Mouse (Mus musculus) splenic B cell, adult 2 months (primary cell): ENCODE data around the gene Atm.

Experiments used
- DNase-seq: peaks from one replicate; pipeline ENCODE4 v3.0.0-alpha.2; 2011; ENCODE audit warnings: low read depth, low spot score
- H3K27me3 ChIP-seq: 2 replicates; pipeline ENCODE4 v1.6.1; 2012; ENCODE audit warnings: mild to moderate bottlenecking, low read length, moderate library complexity, mixed read lengths; ENCODE audit not compliant: control insufficient read depth, poor library complexity, insufficient read depth, severe bottlenecking
- H3K36me3 ChIP-seq: 2 replicates; pipeline ENCODE4 v1.6.1; 2012; ENCODE audit warnings: mild to moderate bottlenecking, low read length, moderate library complexity, mixed read lengths; ENCODE audit not compliant: control insufficient read depth, poor library complexity, insufficient read depth, severe bottlenecking

The Atm gene

DNA sequence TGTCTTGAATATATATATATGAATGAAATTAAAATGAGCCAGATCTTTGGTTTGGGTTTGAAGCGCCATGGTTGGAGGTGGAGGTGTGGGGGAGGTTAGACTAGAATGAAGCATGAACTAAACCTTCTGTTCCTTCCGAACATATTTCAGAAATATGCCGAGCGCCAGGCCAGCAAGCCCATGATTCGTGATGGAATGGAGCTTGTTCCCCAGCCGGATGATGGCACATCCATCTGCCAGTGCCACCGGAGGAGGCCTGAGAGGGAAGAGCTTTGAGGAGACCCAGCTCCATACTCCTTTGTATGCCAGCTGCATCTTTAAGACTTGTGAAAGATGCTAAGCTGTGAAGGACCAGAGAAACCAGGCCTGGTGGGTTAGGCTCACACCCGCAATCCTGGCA is 137.0 kb downstream of the Atm start:
- Histone ChIP-seq H3K36me3 (no peaks in the 10 kb centered on the region), H3K27me3 (no peaks in the 10 kb centered on the region)
- DNase-seq, result no peak

DNA sequence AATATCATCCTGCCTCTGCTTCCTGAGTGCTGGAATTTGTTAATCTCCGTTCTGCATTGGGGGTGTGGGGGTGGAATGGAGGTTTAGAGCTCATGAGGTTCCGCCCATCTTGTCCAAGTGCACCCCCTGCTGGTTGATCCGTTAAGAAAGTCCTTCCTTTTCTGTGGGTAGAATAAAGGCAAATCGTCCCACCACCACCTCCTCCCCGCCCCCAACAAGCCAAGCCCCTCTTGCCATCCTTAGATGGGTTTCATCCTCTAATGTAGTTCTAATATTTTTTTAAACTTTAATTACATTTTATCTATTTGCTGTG is 138.2 kb downstream of the Atm start:
- H3K27me3 ChIP-seq, result no peaks in the 10 kb centered on the region
- no peaks in the 10 kb centered on the region for H3K36me3 ChIP-seq
- peak; percentile 78 for DNase-seq

DNA sequence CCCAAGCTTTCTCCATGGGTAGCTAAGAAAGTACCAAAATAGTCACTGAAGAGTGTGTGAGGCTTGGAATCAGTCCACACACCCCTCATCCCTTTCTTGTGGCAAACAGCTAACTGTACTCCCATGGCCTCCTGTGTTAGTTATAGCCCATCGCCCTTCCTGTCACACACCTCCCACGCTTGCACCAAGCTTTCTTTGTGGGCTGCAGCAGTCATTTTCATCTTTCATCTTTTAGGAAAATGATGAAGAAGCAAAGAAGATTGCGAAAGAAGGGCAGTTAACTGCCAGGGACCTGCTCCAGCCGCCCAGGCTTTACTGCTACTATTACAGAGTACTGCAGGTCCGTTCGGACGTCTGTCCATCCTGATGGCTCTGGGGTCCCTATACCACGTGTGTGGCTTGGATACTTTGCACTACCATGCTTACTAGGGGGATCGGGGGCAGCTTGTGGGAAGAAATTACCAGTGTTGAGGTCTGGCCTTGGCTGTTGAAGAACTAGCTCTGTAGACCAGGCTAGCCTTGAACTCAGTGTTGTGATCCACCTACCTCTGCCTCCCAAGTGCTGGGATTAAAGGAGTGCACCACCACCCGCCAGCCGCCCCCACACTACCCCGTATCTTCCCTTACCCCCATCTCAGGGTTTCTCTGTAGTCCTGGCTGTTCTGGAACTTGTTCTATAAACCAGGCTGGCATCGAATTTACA is 138.7 kb downstream of the Atm start:
- Histone ChIP-seq H3K27me3 (no peaks in the 10 kb centered on the region), H3K36me3 (no peaks in the 10 kb centered on the region)
- no peak for DNase-seq

GRCm38 (mm10) chr9:53390136-53390535 is 146.4 kb downstream of the Atm start:
- H3K27me3 ChIP-seq, result no peaks in the 10 kb centered on the region
- H3K36me3 ChIP-seq, result no peaks in the 10 kb centered on the region
- DNase-seq, result no peak
